Mouse (Mus musculus) cerebellum, adult 9-11 months (tissue): Measurements from ENCODE around the gene Pfn3.

Experiments
- DNase-seq: peaks from one replicate; pipeline ENCODE4 v3.0.0; 2022

The Pfn3 gene

GRCm38 (mm10) chr13:55429226-55429888 lies 14.3 kb upstream of the Pfn3 start:
- no peak for DNase-seq

- DNase-seq, result no peak
These were observed 11.6 kb upstream of the Pfn3 start, which contains the start of gene F12 for GRCm38 (mm10) chr13:55426613-55427012. Gene F12 (minus strand): TSS chr13:55426793.

GRCm38 (mm10) chr13:55420933-55421800 lies 6.1 kb upstream of the Pfn3 start:
- DNase-seq, result peak; percentile 50

DNA sequence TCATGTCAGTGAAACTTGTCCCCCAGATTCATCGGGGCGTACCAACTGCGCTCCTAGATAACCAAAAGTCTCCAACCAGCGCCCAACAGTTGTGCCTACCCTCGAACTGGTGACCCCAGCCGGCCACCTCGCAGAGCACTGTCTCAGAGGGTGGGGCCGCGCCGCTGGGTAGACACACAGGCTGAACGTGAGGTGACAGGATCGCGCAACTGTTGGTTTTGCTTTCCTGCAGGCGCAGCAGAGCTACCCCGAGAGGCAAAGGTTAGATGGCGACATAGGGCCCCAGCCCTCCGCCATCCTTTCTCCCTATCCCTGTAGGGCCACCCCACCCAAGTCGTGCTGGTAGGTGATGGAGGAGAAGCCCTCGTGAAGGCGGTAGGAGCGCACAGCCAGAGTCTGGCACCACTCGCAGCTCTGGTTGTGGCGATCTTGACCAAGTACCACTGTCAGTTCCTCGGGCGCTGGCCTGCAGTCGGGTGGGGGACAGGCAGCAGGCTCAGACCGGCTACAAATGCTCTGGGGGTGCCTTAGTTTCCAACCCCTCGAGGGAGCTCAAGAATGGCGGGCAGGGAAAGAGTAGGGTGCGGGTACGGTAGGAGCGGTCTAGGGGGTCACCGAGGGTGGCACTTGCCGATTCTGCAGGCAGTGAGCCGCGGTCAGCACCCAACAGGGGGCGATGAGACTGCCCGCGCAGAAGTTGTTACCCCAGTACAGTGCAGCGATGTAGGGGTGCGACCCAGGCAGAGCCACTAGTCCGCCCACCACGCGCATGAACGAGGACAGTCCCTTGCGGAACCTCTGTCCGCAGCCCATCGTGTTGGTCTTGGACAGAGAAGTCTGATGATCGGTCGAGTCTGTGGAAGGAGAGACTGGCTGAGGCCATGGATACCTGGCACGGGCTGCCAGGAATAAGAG lies 5.2 kb upstream of the Pfn3 start:
- DNase-seq, result no peak

- DNase-seq, result no peak
These were observed 4.1 kb upstream of the Pfn3 start for GRCm38 (mm10) chr13:55419142-55419541.

- peak; percentile 79 for DNase-seq
These were observed 3.0 kb upstream of the Pfn3 start for GRCm38 (mm10) chr13:55418004-55418403.

- no peak for DNase-seq
These were observed 1.7 kb downstream of the Pfn3 start for GRCm38 (mm10) chr13:55413333-55413732.

DNA sequence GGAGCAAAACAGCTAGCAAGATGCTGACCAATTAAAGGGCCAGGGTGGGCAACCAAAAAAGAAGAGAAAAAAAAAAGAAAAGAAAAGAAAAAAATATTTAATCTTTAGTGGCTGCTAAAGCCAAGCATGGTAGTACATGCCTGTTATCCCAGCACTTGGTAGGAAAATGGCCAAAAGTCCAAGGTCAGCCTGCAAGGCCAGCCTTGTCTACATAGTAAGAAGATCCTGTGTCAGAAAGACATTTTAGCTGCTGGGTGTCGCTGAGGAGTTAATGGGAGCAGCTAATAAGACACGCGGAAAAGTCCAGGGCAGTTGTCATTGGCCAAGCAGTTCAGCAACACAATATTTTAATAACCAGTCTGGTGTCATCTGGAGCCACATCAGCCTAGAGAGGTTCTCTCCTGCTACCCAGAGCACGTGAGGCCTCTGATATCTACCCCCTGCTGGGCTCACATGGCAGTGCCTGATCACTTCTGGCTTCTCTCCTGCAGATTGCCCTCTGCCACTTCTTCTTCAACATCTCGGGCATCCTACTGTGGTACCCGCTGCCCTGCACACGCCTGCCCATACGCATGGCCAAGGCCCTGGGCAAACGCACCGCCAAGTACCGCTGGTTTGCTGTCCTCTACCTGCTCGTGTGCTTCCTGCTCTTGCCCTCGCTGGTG lies 2.3 kb downstream of the Pfn3 start:
- DNase-seq, result no peak

GRCm38 (mm10) chr13:55411826-55412225 lies 3.2 kb downstream of the Pfn3 start:
- no peak for DNase-seq

- DNase-seq, result no peak
These were observed 6.4 kb downstream of the Pfn3 start for GRCm38 (mm10) chr13:55408546-55409120.

- no peak for DNase-seq
These were observed 7.7 kb downstream of the Pfn3 start for GRCm38 (mm10) chr13:55407341-55407740.

- DNase-seq, result no peak
These were observed 9.1 kb downstream of the Pfn3 start for GRCm38 (mm10) chr13:55405783-55406390.

DNA sequence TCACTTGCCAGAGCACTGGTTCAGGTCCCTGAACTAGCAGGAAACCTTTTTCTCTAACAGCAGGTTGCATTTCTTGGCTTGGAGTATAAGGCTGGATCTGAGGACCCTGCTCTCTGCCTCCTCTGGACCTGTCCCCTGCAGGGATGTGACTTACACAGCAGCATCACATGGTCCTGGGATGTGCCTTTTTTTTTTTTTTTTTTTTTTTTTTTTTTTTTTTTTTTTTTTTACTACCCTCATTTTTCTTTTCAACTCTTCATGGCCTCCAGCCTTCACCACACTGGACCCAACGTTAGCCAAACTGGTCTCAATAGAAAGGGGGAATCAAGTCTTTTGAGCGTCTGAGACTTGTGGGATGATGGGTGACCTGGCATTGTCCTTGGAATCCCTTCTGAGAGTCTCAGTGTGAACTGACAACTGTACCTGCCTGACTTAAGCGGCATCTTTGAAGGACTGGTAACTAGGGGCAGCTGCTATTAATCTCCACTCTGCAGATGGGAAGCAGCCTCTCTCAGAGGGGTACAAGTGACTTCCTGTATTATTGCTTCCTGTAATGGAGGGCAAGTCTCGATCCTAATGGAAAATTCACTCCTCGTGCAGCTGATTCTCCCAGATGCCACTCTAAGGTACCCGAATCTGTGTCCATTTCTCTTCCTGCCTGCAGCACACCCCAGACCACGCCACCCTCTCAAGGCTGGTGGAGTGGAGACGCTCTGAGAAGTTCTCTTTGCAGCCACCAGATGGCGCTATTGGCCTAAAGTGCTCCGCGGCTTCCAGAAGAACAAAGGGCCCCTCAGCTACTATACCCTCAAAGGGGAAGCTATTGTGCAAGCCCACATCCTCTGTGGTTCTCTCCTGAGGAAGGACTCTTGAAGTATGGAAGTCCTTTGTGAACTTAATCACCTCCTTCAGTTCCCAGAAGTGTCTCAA lies 9.9 kb downstream of the Pfn3 start:
- peak; percentile 51 for DNase-seq

DNA sequence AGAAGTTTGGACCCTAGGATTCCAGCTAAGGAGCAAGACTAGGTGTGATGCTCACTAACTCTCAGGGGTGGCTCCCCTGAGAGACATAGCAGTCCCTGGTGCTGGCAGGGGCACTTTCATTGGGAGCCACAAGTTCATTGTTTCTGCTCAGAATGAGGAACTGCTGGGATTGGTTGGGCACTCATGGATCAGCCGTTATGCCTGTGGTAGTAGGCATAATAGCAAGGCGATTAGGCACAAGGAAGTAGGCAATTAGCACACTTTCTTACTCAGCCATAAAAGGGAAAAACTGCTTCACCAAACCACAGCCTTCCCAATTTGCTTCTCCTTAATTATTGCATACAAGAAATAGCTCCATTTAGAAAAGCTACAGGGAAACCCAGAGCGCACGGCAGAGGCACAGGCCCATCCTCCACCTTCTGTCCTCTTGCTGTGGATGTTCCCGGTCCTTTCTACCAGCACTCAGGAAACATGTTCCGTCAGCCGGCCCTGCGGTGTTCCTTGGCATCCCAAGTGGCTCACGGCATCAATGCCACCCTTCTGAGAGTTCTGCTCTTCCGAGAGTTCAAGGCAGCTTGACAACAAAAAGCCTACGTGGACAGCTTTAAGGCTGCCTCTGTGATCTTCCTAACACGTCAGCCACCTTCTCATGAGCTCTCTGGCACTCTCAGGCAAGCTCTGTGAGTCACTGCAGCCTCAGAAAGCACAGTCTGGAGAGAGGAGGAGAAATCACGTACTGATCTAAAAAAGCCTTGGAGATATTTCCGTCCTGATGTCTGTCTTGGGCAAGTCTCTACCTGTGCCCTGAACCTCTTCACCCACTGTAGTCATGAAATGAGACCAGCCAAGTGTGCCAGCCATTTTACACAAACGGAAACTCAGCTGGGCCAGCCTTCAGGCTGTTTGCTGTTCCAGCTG lies 10.8 kb downstream of the Pfn3 start:
- no peak for DNase-seq

- DNase-seq, result no peak
These were observed 11.8 kb downstream of the Pfn3 start for GRCm38 (mm10) chr13:55403266-55403665.

- no peak for DNase-seq
These were observed 15.0 kb downstream of the Pfn3 start for GRCm38 (mm10) chr13:55400039-55400346.

- no peak for DNase-seq
These were observed 15.6 kb downstream of the Pfn3 start for GRCm38 (mm10) chr13:55399300-55400038.

DNA sequence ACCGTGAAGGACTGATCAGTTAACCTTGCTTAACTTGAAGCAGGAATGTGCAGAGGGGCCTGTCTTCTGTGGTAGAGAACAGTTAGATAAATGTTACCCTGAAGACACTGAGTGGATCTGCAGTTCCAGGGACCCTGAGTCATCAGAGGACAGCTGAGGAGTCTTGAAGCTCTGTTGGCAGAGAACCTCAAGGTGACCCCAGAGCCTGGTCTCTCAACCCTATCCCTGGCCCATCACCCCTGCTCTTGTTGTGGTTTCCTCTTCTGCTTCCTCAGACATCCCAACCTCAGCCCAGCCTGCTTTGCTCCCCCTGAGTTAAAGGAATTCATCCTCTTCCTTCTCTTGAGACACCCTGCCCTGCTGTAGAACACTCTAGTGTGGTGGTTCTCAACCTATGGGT lies 16.9 kb downstream of the Pfn3 start, which contains the start of gene Slc34a1:
Slc34a1 (plus strand) TSS at position 100 of the 400 bp plus-strand sequence.
- DNase-seq, result no peak

- no peak for DNase-seq
These were observed 22.1 kb downstream of the Pfn3 start for GRCm38 (mm10) chr13:55392933-55393332.
